Mouse (Mus musculus) liver, adult (tissue): ENCODE measurements around the gene Atp2b1.

Source experiments
- GATA4 ChIP-seq: IDR thresholded peaks from 2 replicates; pipeline ENCODE4 v1.6.1; 2014; ENCODE audit warnings: mild to moderate bottlenecking, low read length; ENCODE audit not compliant: insufficient replicate concordance

Atp2b1 gene

DNA sequence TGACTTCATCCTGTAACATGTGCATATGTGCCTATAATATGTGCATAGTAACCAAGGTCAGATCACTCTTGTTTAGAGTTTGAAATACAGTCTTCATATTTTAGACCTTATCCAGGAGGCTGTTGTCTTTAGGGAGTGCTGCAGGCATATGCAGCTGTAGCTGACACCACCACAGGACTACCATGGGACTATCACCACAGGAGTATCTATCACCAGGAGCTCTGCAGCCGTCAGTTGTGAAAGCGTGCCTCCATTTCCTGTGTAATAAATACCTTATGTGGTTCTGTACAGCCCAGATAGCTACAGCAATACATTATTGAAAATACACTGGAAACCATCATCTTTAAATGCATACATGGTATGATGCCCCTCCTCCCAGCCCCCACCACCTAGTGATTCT, 33.0 kb downstream of the Atp2b1 start:
- TF ChIP-seq GATA4: no peak

DNA sequence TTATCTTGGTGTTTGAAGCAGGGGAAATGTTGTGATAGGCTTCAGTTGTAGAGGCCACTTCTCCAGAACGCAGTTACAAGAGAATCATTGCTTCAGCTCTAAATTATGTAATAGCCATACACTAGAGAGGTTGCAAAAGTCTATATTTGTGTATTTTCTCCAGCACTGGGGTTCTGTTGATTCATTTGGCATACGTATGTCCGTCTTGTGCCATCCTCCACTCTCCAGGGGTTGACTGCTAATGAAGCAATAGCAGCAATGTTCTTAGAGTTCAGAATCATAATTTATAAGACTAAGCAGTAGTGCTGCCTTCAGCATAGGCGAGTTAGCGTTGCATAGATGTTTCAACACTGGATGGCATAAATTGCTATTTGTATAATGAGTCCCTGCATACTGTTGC, 33.9 kb downstream of the Atp2b1 start:
- no peak for TF ChIP-seq GATA4

DNA sequence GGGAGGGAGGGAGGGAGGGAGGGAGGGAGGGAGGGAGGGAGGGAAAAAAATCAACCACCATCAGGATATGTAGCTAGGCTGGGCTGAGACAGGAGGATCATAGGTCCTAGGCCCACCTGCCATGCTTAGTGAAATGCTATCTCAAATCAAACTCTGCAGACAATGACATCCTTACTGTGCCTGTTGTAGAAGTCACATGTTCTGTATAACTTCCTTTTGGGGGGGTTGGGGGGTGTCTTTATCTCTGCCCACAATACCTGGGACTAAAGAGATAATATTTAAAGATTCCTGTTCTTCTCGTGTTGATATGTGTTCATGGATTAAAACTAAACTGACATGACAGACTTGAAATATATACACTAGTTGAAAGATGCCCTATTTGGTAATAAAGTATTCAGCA, 35.5 kb downstream of the Atp2b1 start:
- TF ChIP-seq GATA4: no peak

DNA sequence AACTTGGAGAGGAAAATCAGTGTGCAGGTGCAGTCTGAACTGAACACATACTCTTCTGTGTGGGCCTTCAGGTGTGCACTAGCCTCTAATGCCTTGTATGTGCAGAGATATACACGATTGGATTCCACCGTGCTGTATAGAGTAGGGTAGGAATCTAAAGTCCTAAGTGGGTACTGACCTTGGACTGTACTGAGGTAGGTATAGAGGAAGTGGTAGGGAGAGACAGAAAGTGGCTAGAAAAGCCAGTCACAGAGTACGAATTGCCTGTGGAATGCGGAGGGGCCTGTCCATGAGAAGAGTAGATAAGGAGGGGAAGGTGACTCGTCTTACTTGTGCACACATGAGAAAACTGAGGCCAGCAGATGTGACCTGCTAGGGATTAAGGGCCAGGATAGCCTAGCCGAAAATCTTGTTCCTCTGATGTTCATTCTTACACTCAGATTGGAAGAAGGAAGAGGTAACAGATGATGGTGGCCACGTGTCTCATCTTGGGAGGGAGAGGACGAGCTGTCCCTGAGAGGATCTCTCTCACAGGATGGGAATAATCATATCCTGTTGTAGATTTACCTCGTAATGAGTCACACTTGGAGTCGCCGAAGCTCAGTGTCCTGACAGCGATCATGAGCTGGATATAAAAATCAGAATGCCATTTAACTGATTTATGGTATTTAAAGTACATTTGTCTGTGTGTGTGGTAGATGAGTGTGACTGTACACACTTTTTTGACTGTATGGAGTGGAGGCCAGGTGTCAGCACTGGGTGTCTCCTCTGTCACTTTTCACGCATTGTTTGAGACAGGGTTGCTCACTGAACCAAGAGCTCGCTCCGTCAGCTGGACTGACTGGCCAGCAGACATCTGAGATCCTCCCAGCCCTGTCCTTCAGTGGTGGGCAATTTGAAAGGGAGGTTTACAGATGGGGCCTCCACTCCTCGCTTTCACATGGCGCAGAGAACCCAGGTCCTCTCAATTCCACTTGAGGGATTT, 37.4 kb downstream of the Atp2b1 start:
- no peak for TF ChIP-seq GATA4

DNA sequence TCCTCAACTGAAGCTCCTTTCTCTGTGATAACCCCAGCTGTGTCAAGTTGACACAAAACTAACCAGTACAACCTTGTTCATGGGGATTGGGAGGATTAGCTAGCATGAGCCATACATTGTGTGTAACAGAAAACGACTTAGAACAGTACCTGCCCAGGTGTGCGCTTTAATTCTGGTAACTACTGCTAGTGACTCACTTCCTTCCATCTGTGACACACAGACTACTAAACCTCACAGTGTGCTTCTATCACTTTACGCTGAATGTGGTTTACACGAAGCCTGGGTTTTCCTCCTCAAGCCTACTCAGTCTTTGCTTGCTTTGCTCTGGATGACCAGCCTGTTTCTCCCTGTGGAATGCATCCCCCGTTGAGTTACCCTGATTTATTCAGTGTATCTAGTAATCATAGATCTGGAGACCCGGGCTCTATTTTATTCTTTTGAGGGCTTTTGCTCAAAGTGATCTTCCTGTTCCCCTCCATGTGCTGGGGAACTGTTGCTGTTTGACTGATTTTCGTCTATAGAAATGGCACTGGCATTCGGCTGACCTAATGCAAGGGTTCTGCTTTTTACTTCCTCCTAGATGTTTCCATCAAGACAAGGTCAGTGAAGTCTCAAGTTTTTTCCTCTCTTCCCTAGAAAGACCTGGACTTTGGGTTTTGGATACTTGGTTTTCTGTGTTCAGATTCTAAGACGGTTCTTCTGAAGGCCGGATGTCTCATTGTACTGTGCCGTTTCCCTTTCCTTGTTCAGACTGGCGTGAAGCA, 40.2 kb downstream of the Atp2b1 start:
- no peak for TF ChIP-seq GATA4

DNA sequence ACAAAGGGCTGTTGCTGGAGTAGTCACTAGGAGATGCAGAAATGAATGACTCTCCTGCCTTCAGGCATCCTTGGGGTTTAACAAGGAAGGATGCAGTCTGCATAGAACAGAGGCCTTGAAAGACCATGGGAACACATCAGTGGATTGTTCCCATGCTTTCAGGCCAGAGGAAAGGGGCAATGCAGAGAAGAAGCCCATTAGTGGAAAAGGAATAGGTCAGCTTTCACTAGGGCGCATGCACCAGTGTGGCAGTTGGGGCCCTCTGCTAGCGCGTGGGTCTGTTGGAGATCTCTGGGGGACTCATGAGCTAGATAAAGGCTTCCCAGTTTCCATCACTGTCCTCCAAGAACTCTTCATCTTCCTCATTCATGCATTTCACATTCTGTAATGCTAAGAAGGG, 41.9 kb downstream of the Atp2b1 start:
- TF ChIP-seq GATA4: no peak

DNA sequence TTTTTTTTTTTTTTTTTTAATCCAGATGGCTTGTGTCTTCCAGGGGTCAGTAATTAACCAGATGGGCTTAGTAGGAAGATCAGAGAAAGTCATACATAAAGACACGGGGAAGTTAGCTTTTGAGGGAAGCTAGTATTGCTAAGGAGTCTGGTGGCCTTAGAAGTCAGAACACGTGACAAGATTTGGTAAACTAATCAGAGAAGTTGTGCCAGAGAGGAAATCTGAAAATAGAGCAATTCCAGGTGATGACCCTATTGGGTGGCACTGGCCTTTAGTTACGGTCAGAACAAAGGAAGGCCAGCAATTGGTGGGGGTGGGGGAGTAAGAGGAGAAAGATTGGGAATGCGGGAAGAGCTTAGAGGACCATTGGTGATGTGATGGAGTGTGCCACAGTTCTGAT, 44.5 kb downstream of the Atp2b1 start:
- TF ChIP-seq GATA4: no peak

DNA sequence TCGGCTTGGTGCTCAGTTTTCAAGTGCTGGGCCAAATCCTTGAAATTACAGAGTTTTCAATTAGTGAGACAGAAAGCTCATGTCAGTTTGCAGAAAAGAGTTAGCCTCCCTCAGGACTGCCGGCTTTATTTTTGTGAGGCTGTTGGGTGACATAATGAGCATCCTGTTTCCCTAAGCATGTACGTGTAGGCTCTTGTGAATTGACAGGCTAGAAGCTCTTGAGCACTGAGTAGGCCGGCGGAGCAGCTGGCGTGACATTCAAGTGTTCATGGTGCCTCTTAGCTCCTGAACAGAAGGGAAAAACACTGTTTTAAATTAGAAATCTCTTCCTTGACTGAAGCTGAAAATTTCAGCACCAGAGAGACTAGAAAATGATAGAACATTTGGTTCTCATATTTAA, 45.2 kb downstream of the Atp2b1 start:
- no peak for TF ChIP-seq GATA4

DNA sequence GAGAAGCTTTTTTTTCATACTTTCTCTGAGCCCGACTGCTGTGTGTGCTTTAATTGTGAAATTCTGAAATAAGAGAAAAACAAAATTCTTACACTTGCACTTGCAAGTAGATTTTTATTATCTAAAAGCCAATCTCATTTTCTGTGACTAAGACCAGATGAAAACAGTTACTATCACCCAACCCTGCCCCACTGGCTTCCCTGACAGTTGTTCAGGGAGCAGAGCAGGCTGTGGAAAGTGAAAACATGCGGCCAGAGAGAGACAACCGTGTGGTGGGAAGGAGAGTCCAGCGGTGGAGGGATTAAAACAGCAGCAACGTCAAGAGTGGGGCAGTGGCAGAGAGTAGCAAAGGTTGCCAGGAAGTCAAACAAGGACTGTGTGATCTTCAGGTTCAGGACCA, 46.7 kb downstream of the Atp2b1 start:
- no peak for TF ChIP-seq GATA4

DNA sequence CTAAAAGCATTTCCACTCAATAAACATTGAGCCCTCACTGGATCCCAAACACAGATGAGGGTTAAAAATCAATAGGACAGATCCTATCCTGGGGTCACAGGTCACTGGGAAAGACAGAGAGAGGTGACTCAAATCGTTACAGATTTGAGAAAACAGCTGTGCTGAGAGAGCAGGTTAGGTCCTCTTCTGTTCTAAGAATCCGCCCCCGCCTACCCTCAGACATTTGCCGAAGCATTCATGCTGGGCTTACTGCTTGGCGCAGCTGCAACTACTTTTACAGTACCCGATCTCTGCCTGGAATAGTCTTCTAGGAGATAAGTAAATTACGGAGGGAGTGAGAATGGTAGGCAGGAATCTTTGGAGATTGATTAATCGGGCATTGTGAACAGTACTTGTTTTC, 47.9 kb downstream of the Atp2b1 start:
- no peak for TF ChIP-seq GATA4

DNA sequence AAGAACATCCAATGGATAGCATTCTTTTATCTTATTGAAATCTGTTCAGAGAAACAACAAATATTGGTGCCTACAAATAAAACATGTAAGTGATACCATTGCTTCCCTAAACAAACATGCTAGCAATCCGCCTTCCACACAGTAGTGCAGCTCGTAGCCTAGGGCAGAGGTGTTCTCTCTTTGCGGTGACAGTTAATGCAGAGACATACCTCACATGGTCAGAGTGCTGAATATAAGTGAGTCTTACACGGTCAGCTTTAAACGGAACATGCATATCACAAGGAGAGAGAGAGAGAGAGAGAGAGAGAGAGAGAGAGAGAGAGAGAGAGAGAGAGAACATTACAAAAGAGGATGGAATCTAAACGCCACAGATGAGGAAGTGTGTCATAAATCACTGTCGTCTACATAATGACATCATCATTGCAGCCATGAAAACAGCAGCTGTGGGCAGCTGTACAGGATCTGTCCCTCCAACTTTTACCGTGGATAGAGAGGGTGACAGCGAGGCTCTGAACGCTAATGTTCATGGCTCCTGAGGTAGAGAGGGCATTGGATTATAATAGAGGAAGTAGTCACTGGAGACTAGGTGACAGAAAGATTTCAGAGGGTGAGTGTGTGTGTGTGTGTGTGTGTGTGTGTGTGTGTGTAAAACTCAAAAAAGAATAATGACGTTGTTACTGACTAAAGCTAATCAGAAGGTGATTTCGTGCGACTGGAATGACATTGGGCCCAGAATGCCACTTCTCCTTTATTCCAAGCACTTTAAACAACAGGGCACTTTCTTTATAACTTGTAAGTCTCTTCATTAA, 52.4 kb downstream of the Atp2b1 start:
- no peak for TF ChIP-seq GATA4

DNA sequence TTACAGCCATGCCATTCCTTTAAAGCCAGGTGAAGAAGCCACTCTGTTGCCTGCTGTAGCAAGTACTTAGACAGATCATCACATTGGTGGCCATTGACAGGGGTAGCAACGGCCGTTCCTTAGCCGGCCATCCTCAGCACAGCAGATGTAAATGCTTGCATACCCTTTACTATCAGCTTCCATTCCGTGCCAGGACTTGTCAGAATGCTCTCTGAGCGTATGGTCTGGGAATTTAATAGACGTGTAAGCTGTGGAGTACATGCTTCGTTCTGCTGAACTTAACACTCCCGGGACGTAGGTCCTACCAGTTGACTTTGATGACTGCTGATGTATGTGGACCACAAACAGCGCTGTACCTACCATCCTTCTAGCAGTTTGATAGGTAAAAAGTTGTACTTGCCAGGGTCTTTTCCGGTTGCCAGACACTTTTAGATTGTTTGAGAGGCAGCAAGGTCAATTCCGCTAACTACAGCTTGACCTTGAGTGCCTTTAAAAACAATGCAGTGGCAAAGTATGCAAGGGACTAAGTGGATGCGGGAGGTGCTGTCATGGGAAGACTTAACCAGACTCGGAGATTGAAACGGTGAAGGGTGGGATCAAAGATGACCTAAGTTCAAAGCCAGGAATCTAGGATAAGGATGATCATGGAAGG, 53.2 kb downstream of the Atp2b1 start:
- no peak for TF ChIP-seq GATA4

DNA sequence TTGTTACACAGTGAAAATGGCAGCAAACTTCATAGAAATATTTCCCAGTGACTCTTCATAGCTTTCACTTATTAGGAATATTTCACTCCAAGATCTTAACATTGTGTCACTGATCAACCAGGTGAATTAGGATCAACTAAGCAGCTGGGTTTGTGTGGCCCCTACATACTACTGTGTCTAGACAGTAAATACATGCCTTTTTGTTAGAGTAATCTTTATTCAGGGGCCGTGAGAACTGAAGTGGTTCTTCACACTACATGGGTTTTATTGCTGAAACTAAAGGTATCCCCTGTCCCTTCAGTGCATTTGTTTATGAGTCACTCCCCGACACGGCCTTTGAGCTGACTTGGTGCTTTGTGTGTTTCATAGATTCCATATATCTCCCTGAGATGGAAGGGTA, 56.7 kb downstream of the Atp2b1 start:
- no peak for TF ChIP-seq GATA4

DNA sequence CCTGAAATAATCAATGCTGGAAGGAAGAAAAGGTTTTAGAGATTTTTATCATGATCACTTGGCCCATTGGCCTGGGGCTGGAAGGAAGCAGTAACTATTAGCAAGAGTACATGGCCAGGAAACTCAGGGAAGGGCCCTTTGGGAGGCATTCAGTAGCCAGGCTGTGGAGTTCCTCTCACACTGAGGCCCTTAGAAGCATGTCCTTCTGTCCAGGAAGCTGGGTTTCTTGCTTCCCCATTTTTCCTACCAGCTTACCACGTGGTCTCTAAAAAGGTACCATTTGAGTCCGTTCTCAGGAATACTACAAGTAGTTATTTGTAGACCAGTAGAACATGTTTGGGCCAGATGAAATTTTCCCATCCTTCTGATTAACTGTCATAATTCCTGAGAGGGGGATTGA, 58.2 kb downstream of the Atp2b1 start:
- TF ChIP-seq GATA4: no peak
